Mouse (Mus musculus) stomach, postnatal 0 days (tissue): ENCODE measurements at regions not wholly inside any gene's neighbourhood (a gene's known extent, or its start where the extent isn't known, plus 50 kb on each side); places are given as distances from the start of the nearest gene placed in this dataset.

ENCODE experiments used
- CTCF ChIP-seq: IDR thresholded peaks from 2 replicates; pipeline ENCODE4 v1.5.1; 2016; ENCODE audit warnings: antibody characterized with exemption, low read depth, mild to moderate bottlenecking, moderate library complexity
- EP300 ChIP-seq: optimal IDR thresholded peaks from 2 replicates; pipeline ENCODE3; 2016; ENCODE audit warnings: antibody characterized with exemption

- TF ChIP-seq CTCF (no peak), EP300 (no peak)
Observed at GRCm38 (mm10) chr10:119318416-119318815, 78.6 kb upstream of the Cand1 start.
